Mouse (Mus musculus): ENCODE data around the gene Smarcb1. TPM values are rescaled to one million over a fixed set of nuclear protein-coding genes. Genes with fewer than 3 reads are reported as not detected.

Smarcb1 gene
- total and polyA plus RNA-seq, 3 experiments, result 76.2 to 96.0 (median 94.9) TPM

DNA sequence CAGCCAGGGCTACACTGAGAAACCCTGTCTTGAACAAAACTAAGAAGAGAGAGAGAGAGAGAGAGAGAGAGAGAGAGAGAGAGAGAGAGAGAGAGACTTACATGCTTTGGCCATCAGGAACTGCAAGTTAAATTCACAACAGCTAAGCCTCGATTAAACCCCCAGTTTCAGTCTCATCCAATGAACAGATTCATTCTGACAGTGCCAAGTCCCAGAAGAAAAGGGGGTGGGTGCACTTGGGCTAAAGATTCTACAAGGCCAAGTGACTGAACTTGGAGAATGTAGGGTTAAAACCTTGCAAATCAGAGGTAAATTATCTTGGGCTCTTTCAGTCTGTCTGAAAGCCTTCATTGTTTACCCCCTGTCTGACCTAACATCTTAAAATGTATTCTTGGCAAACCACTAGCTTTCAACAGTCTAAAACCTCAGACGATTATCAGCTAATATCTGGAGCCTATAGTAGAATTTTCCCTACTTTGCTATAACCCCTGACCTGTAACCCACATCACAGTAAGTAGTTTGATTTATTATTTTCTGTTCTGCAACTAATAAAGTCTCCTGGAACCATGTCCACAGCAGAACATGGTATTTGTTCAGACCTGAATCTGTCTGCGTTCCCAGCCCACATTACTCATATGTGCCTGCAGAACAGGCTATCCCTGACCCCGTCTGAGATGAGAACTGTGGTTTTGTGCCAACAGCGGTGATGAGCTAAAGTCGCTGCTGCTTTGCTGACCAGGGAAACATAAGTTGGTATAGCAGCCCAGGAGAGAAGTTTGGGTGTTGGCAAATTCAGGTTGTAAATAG is 40.4 kb downstream of the Smarcb1 start:
- Histone ChIP-seq H3K4me2 (ENCODE audit: insufficient read depth, low read depth, poor library complexity, severe bottlenecking) (no peak overlapping the region), H3K79me2 (replicated peaks; ENCODE audit: control insufficient read depth, extremely low read depth, insufficient read depth, poor library complexity, severe bottlenecking) (no peaks in the 10 kb centered on the region), H3K9ac (ENCODE audit: insufficient read depth, low read depth) (no peak overlapping the region), H3K4me3 (replicated peaks in 1 of 3; ENCODE audit: low read depth in 2 of 3, low read length in 2 of 3, poor library complexity in 1 of 3) (no peak overlapping the region), H3K4me1 (ENCODE audit: control insufficient read depth in 1 of 2, insufficient read depth in 2 of 2) (peaks cover 0 to 5% of the 10 kb centered on the region in 2 experiments; a peak in 2 of 4 replicates), H3K27ac (ENCODE audit: insufficient read depth, low read depth) (no peak overlapping the region), H3K36me3 (replicated peaks in 1 of 2; ENCODE audit: control insufficient read depth in 1 of 2, insufficient read depth in 1 of 2, low read length in 1 of 2) (no peaks in the 10 kb centered on the region), H3K27me3 (replicated peaks) (no peaks in the 10 kb centered on the region), H3K9me3 (replicated peaks; ENCODE audit: low read length) (no peaks in the 10 kb centered on the region)
- TF ChIP-seq CHD2 (IDR thresholded peaks at IDR 0.05; ENCODE audit: low read length) (no peak), IRF4 (IDR thresholded peaks at IDR 0.05; ENCODE audit: low read depth, low read length) (no peak), CTCF (conservative IDR thresholded peaks at IDR 0.05 in 1 of 2, IDR thresholded peaks at IDR 0.05 in 1 of 2; ENCODE audit: low read depth in 2 of 2, low read length in 2 of 2) (no peak), E2F4 (IDR thresholded peaks at IDR 0.05; ENCODE audit: insufficient replicate concordance, low read depth, low read length) (no peak), MAFK (IDR thresholded peaks at IDR 0.05; ENCODE audit: insufficient replicate concordance, low read length) (no peak), NELFE (IDR thresholded peaks at IDR 0.05; ENCODE audit: low read depth, low read length) (no peak), USF1 (IDR thresholded peaks at IDR 0.05; ENCODE audit: low read depth, low read length) (no peak), ZC3H11A (IDR thresholded peaks at IDR 0.05; ENCODE audit: low read depth, low read length) (no peak)
- no peak for DNase-seq (ENCODE audit: extremely low read depth)
- dilution Hi-C loops (cut with MboI; ENCODE audit: extremely low pct_ligation_motif_present, extremely low pct_unique_long_range_greater_than_20kb, low sequenced_read_pairs), result no loop called here
- in situ Hi-C loops (cut with MboI; ENCODE audit: low pct_ligation_motif_present, low pct_unique_long_range_greater_than_20kb, low sequenced_read_pairs), result loop anchor here (10.0 kb wide), 2 partner anchors 74 to 324 kb away; partner anchors contain the start of gene Gm5134

DNA sequence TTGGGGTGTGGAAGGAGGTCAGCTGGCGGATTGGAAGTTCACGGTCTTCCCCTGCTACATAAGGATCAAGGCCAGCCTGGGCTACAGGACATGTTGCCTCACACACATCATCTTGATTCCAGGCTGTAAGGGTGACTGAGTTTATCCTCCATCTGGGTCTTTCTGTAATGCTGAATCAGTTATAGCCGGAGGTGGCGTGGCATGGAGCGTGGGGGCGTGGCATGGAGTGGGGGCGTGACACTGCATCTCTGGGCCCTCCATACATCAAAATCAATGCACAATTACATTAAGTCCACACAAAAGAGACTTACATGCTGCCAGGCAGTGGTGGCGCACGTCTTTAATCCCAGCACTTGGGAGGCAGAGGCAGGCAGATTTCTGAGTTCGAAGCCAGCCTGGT is 41.1 kb downstream of the Smarcb1 start:
- Histone ChIP-seq H3K27me3 (replicated peaks) (no peaks in the 10 kb centered on the region), H3K79me2 (replicated peaks; ENCODE audit: control insufficient read depth, extremely low read depth, insufficient read depth, poor library complexity, severe bottlenecking) (no peaks in the 10 kb centered on the region), H3K27ac (ENCODE audit: insufficient read depth, low read depth) (no peak overlapping the region), H3K9me3 (replicated peaks; ENCODE audit: low read length) (no peaks in the 10 kb centered on the region), H3K36me3 (replicated peaks in 1 of 2; ENCODE audit: control insufficient read depth in 1 of 2, insufficient read depth in 1 of 2, low read length in 1 of 2) (no peaks in the 10 kb centered on the region), H3K4me2 (ENCODE audit: insufficient read depth, low read depth, poor library complexity, severe bottlenecking) (no peak overlapping the region), H3K4me3 (replicated peaks in 1 of 3; ENCODE audit: low read depth in 2 of 3, low read length in 2 of 3, poor library complexity in 1 of 3) (no peak overlapping the region), H3K9ac (ENCODE audit: insufficient read depth, low read depth) (no peak overlapping the region), H3K4me1 (ENCODE audit: control insufficient read depth in 1 of 2, insufficient read depth in 2 of 2) (peaks cover 0 to 5% of the 10 kb centered on the region in 2 experiments; a peak in 2 of 4 replicates)
- TF ChIP-seq CHD1 (IDR thresholded peaks at IDR 0.05; ENCODE audit: low read depth, low read length) (no peak), ZMIZ1 (IDR thresholded peaks at IDR 0.05; ENCODE audit: low read depth, low read length) (no peak), ELF1 (IDR thresholded peaks at IDR 0.05; ENCODE audit: low read depth, low read length) (no peak), HCFC1 (IDR thresholded peaks at IDR 0.05; ENCODE audit: low read depth, low read length) (no peak), EP300 (IDR thresholded peaks at IDR 0.05; ENCODE audit: low read length) (no peak), USF2 (conservative IDR thresholded peaks at IDR 0.05; ENCODE audit: low read depth, low read length) (no peak), CTCF (conservative IDR thresholded peaks at IDR 0.05 in 1 of 2, IDR thresholded peaks at IDR 0.05 in 1 of 2; ENCODE audit: low read depth in 2 of 2, low read length in 2 of 2) (no peak), TCF12 (IDR thresholded peaks at IDR 0.05; ENCODE audit: low read depth, low read length) (no peak), GABPA (IDR thresholded peaks at IDR 0.05; ENCODE audit: insufficient replicate concordance, low read depth, low read length) (no peak), MEF2A (IDR thresholded peaks at IDR 0.05; ENCODE audit: borderline replicate concordance, low read depth, low read length) (no peak), UBTF (IDR thresholded peaks at IDR 0.05; ENCODE audit: low read depth, low read length) (no peak), KAT2A (IDR thresholded peaks at IDR 0.05; ENCODE audit: insufficient replicate concordance, low read length) (no peak), TBP (conservative IDR thresholded peaks at IDR 0.05; ENCODE audit: low read depth, low read length) (no peak), POLR2A (IDR thresholded peaks at IDR 0.05; ENCODE audit: low read depth, low read length) (no peak), POLR2AphosphoS2 (IDR thresholded peaks at IDR 0.05; ENCODE audit: low read depth, low read length) (no peak), ETS1 (conservative IDR thresholded peaks at IDR 0.05; ENCODE audit: low read depth, low read length) (no peak), CHD2 (IDR thresholded peaks at IDR 0.05; ENCODE audit: low read length) (no peak), IRF4 (IDR thresholded peaks at IDR 0.05; ENCODE audit: low read depth, low read length) (no peak), BHLHE40 (IDR thresholded peaks at IDR 0.05; ENCODE audit: low read depth, low read length) (no peak), USF1 (IDR thresholded peaks at IDR 0.05; ENCODE audit: low read depth, low read length) (no peak)
- dilution Hi-C loops (cut with MboI; ENCODE audit: extremely low pct_ligation_motif_present, extremely low pct_unique_long_range_greater_than_20kb, low sequenced_read_pairs), result no loop called here
- no peak for DNase-seq (ENCODE audit: extremely low read depth)
- in situ Hi-C loops (cut with MboI; ENCODE audit: low pct_ligation_motif_present, low pct_unique_long_range_greater_than_20kb, low sequenced_read_pairs), result loop anchor here (10.0 kb wide), 2 partner anchors 74 to 324 kb away; partner anchors contain the start of gene Gm5134
